Mouse (Mus musculus): ENCODE measurements around the gene Duoxa2.
A peak's percentile ranks its signal among the peaks of the same experiment; 100 is the strongest.

Duoxa2 gene

GRCm38 (mm10) chr2:122302574-122303241 is 4.0 kb downstream of the Duoxa2 start:
- H3K4me3 ChIP-seq (replicated peaks; ENCODE audit: low read length), result no peak overlapping the region
- H3K27me3 ChIP-seq (ENCODE audit: insufficient read depth, low read length), result peaks cover 94% of the 10 kb centered on the region
- H3K4me1 ChIP-seq (replicated peaks; ENCODE audit: low read depth, low read length), result peaks cover 33% of the 10 kb centered on the region
- H3K9me3 ChIP-seq (ENCODE audit: low read length), result no peaks in the 10 kb centered on the region
- TF ChIP-seq NANOG (IDR thresholded peaks at IDR 0.05; ENCODE audit: borderline replicate concordance, low read length) (no peak), CTCF (conservative IDR thresholded peaks at IDR 0.05; ENCODE audit: low read length) (peak; percentile 65)
- no peaks in the 10 kb centered on the region for H3K36me3 ChIP-seq (ENCODE audit: insufficient read depth, low read length)

DNA sequence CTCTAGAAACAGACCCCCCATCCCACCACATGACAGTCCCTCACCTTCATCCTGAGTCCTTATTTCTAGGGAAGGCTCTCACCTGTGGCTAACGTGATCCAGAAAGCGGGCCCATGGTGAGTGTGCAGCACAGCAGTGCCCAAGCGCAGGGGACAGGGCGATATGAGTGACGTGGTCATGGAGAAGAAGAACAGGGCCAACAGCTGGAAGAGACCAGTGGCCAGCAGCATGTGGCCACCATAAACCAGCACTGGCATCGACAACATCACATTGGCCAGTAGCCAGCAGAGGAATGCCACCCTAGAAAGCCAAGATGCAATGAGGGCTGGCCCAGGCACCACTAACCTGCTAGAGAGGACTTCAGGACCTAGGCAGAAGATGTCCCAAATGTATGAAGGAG is 5.8 kb downstream of the Duoxa2 start:
- peaks cover 18% of the 10 kb centered on the region for H3K4me1 ChIP-seq (replicated peaks; ENCODE audit: low read depth, low read length)
- H3K9me3 ChIP-seq (ENCODE audit: low read length), result no peaks in the 10 kb centered on the region
- H3K36me3 ChIP-seq (ENCODE audit: insufficient read depth, low read length), result no peaks in the 10 kb centered on the region
- H3K27me3 ChIP-seq (ENCODE audit: insufficient read depth, low read length), result peaks cover 92% of the 10 kb centered on the region
- TF ChIP-seq CTCF (conservative IDR thresholded peaks at IDR 0.05; ENCODE audit: low read length) (no peak), NANOG (IDR thresholded peaks at IDR 0.05; ENCODE audit: borderline replicate concordance, low read length) (no peak), POU5F1 (IDR thresholded peaks at IDR 0.05; ENCODE audit: borderline replicate concordance, low read length) (no peak)
- H3K4me3 ChIP-seq (replicated peaks; ENCODE audit: low read length), result no peak overlapping the region

- peaks cover 18% of the 10 kb centered on the region for H3K4me1 ChIP-seq (replicated peaks; ENCODE audit: low read depth, low read length)
- H3K9me3 ChIP-seq (ENCODE audit: low read length), result no peaks in the 10 kb centered on the region
- H3K27me3 ChIP-seq (ENCODE audit: insufficient read depth, low read length), result peaks cover 84% of the 10 kb centered on the region
- no peaks in the 10 kb centered on the region for H3K36me3 ChIP-seq (ENCODE audit: insufficient read depth, low read length)
- no peak overlapping the region for H3K4me3 ChIP-seq (replicated peaks; ENCODE audit: low read length)
- no peak for TF ChIP-seq CTCF (conservative IDR thresholded peaks at IDR 0.05; ENCODE audit: low read length)
- TF ChIP-seq NANOG (IDR thresholded peaks at IDR 0.05; ENCODE audit: borderline replicate concordance, low read length), result no peak
- TF ChIP-seq POU5F1 (IDR thresholded peaks at IDR 0.05; ENCODE audit: borderline replicate concordance, low read length), result no peak
Observed at GRCm38 (mm10) chr2:122305097-122305892, 6.6 kb downstream of the Duoxa2 start.

- Histone ChIP-seq H3K4me1 (replicated peaks; ENCODE audit: low read depth, low read length) (peaks cover 16% of the 10 kb centered on the region), H3K9me3 (ENCODE audit: low read length) (no peaks in the 10 kb centered on the region), H3K36me3 (ENCODE audit: insufficient read depth, low read length) (no peaks in the 10 kb centered on the region), H3K27me3 (ENCODE audit: insufficient read depth, low read length) (peaks cover 80% of the 10 kb centered on the region), H3K4me3 (replicated peaks; ENCODE audit: low read length) (no peak overlapping the region)
- no peak for TF ChIP-seq NANOG (IDR thresholded peaks at IDR 0.05; ENCODE audit: borderline replicate concordance, low read length)
- TF ChIP-seq CTCF (conservative IDR thresholded peaks at IDR 0.05; ENCODE audit: low read length), result no peak
- no peak for TF ChIP-seq POU5F1 (IDR thresholded peaks at IDR 0.05; ENCODE audit: borderline replicate concordance, low read length)
Observed at GRCm38 (mm10) chr2:122306184-122306583, 7.5 kb downstream of the Duoxa2 start.

GRCm38 (mm10) chr2:122309647-122310046 is 10.9 kb downstream of the Duoxa2 start:
- Histone ChIP-seq H3K9me3 (ENCODE audit: low read length) (peaks cover 5% of the 10 kb centered on the region; the same call in 1 of the 2 replicates), H3K36me3 (ENCODE audit: insufficient read depth, low read length) (no peaks in the 10 kb centered on the region), H3K27me3 (ENCODE audit: insufficient read depth, low read length) (peaks cover 73% of the 10 kb centered on the region), H3K4me1 (replicated peaks; ENCODE audit: low read depth, low read length) (peaks cover 33% of the 10 kb centered on the region), H3K4me3 (replicated peaks; ENCODE audit: low read length) (no peak overlapping the region)
- TF ChIP-seq NANOG (IDR thresholded peaks at IDR 0.05; ENCODE audit: borderline replicate concordance, low read length), result no peak
- TF ChIP-seq POU5F1 (IDR thresholded peaks at IDR 0.05; ENCODE audit: borderline replicate concordance, low read length), result no peak
- no peak for TF ChIP-seq CTCF (conservative IDR thresholded peaks at IDR 0.05; ENCODE audit: low read length)

GRCm38 (mm10) chr2:122311561-122311960 is 12.9 kb downstream of the Duoxa2 start:
- Histone ChIP-seq H3K27me3 (ENCODE audit: insufficient read depth, low read length) (peaks cover 72% of the 10 kb centered on the region), H3K4me1 (replicated peaks; ENCODE audit: low read depth, low read length) (peaks cover 34% of the 10 kb centered on the region), H3K9me3 (ENCODE audit: low read length) (peaks cover 10% of the 10 kb centered on the region), H3K4me3 (replicated peaks; ENCODE audit: low read length) (no peak overlapping the region), H3K36me3 (ENCODE audit: insufficient read depth, low read length) (no peaks in the 10 kb centered on the region)
- TF ChIP-seq POU5F1 (IDR thresholded peaks at IDR 0.05; ENCODE audit: borderline replicate concordance, low read length) (no peak), CTCF (conservative IDR thresholded peaks at IDR 0.05; ENCODE audit: low read length) (no peak), NANOG (IDR thresholded peaks at IDR 0.05; ENCODE audit: borderline replicate concordance, low read length) (no peak)

- Histone ChIP-seq H3K4me1 (replicated peaks; ENCODE audit: low read depth, low read length) (peaks cover 40% of the 10 kb centered on the region), H3K36me3 (ENCODE audit: insufficient read depth, low read length) (no peaks in the 10 kb centered on the region), H3K27me3 (ENCODE audit: insufficient read depth, low read length) (peaks cover 73% of the 10 kb centered on the region), H3K4me3 (replicated peaks; ENCODE audit: low read length) (peak overlapping the region; percentile 66), H3K9me3 (ENCODE audit: low read length) (peaks cover 10% of the 10 kb centered on the region)
- TF ChIP-seq CTCF (conservative IDR thresholded peaks at IDR 0.05; ENCODE audit: low read length) (peak; percentile 66), POU5F1 (IDR thresholded peaks at IDR 0.05; ENCODE audit: borderline replicate concordance, low read length) (no peak), NANOG (IDR thresholded peaks at IDR 0.05; ENCODE audit: borderline replicate concordance, low read length) (no peak)
Observed at GRCm38 (mm10) chr2:122312722-122313417, 14.2 kb downstream of the Duoxa2 start.

DNA sequence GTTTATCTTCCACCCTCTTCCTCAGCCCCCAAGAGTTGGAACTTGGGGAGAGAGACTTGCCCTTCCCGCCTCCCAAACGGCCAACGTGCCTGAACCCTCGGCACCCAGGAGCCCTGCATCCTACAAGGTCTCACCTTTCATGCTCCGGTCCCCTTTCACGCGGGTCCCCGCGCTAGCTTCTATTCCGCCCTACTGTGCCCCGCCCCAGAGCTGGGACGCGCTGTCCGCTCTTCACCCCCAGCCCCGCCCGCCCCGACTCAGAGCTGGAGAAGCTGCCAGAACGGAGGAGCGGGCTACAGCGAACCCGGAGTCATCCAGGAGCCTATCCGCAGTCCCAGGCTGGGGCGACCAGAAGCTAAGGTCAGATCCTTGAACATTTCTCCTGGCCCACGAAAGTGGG is 14.8 kb downstream of the Duoxa2 start, which contains the start of gene Duoxa1:
Duoxa1 (minus strand) TSS at position 195 of the 400 bp plus-strand sequence.
- Histone ChIP-seq H3K4me3 (replicated peaks; ENCODE audit: low read length) (peak within 1 kb of the TSS; percentile 66), H3K27me3 (ENCODE audit: insufficient read depth, low read length) (peaks cover 74% of the 10 kb centered on the region), H3K9me3 (ENCODE audit: low read length) (peaks cover 10% of the 10 kb centered on the region), H3K4me1 (replicated peaks; ENCODE audit: low read depth, low read length) (peaks cover 40% of the 10 kb centered on the region), H3K36me3 (ENCODE audit: insufficient read depth, low read length) (no peaks in the 10 kb centered on the region)
- TF ChIP-seq CTCF (conservative IDR thresholded peaks at IDR 0.05; ENCODE audit: low read length) (no peak), NANOG (IDR thresholded peaks at IDR 0.05; ENCODE audit: borderline replicate concordance, low read length) (no peak), POU5F1 (IDR thresholded peaks at IDR 0.05; ENCODE audit: borderline replicate concordance, low read length) (no peak)
